Mouse (Mus musculus) mouse trophoblast stem cell (cell line): ENCODE data around the gene Rcsd1.

Experiments
- in situ Hi-C, 2 experiments: fragments of 300-500 bp; cut with MseI, MboI; formaldehyde crosslinking; loops; 2 replicates in 1 of 2; 3 replicates in 1 of 2; pipeline ENCODE4 v1.15.1; 2025

Rcsd1 gene

GRCm38 (mm10) chr1:165717711-165718542, 8.4 kb upstream of the Rcsd1 start:
- in situ Hi-C loops: no loop called here

- in situ Hi-C loops: no loop called here
Observed at GRCm38 (mm10) chr1:165716426-165716825, 6.9 kb upstream of the Rcsd1 start.

- in situ Hi-C loops: no loop called here
Observed at GRCm38 (mm10) chr1:165713798-165714197, 4.2 kb upstream of the Rcsd1 start.

GRCm38 (mm10) chr1:165711914-165712313, 2.4 kb upstream of the Rcsd1 start:
- in situ Hi-C loops: no loop called here

- in situ Hi-C loops: no loop called here
Observed at GRCm38 (mm10) chr1:165708686-165709380, 724 bp downstream of the Rcsd1 start.

- in situ Hi-C loops: no loop called here
Observed at GRCm38 (mm10) chr1:165707640-165708322, 1.8 kb downstream of the Rcsd1 start.

- in situ Hi-C loops: no loop called here
Observed at GRCm38 (mm10) chr1:165707241-165707639, 2.3 kb downstream of the Rcsd1 start.

GRCm38 (mm10) chr1:165706492-165706891, 3.1 kb downstream of the Rcsd1 start:
- in situ Hi-C loops: no loop called here

GRCm38 (mm10) chr1:165705868-165706348, 3.6 kb downstream of the Rcsd1 start:
- in situ Hi-C loops: no loop called here

GRCm38 (mm10) chr1:165705368-165705767, 4.2 kb downstream of the Rcsd1 start:
- in situ Hi-C loops: no loop called here

GRCm38 (mm10) chr1:165704841-165705240, 4.7 kb downstream of the Rcsd1 start:
- in situ Hi-C loops: no loop called here

- in situ Hi-C loops: no loop called here
Observed at GRCm38 (mm10) chr1:165702221-165703031, 7.1 kb downstream of the Rcsd1 start.

- in situ Hi-C loops: no loop called here
Observed at GRCm38 (mm10) chr1:165701562-165701961, 8.0 kb downstream of the Rcsd1 start.

GRCm38 (mm10) chr1:165700933-165701518, 8.5 kb downstream of the Rcsd1 start:
- in situ Hi-C loops: no loop called here

- in situ Hi-C loops: no loop called here
Observed at GRCm38 (mm10) chr1:165700376-165700815, 9.2 kb downstream of the Rcsd1 start.

GRCm38 (mm10) chr1:165697701-165698100, 11.9 kb downstream of the Rcsd1 start:
- in situ Hi-C loops: no loop called here

- in situ Hi-C loops: no loop called here
Observed at GRCm38 (mm10) chr1:165696870-165697269, 12.7 kb downstream of the Rcsd1 start.

- in situ Hi-C loops: no loop called here
Observed at GRCm38 (mm10) chr1:165696040-165696439, 13.5 kb downstream of the Rcsd1 start.

GRCm38 (mm10) chr1:165695392-165696014, 14.1 kb downstream of the Rcsd1 start:
- in situ Hi-C loops: no loop called here

GRCm38 (mm10) chr1:165693856-165694255, 15.7 kb downstream of the Rcsd1 start:
- in situ Hi-C loops: no loop called here
